Mouse (Mus musculus) embryo, embryonic 9.5 days (tissue): ENCODE measurements around the gene Fam193b.

Experiments
- DNase-seq: peaks from one replicate; pipeline ENCODE4 v3.0.0-alpha.2; 2017; ENCODE audit errors: extremely low spot score

The Fam193b gene

GRCm38 (mm10) chr13:55527834-55528772, 42.8 kb downstream of the Fam193b start:
- no peak for DNase-seq

- no peak for DNase-seq
Measured at GRCm38 (mm10) chr13:55527212-55527611, 43.7 kb downstream of the Fam193b start.

GRCm38 (mm10) chr13:55525733-55526553, 45.0 kb downstream of the Fam193b start:
- no peak for DNase-seq

- no peak for DNase-seq
Measured at GRCm38 (mm10) chr13:55523951-55524600, 46.8 kb downstream of the Fam193b start.

GRCm38 (mm10) chr13:55523278-55523677, 47.6 kb downstream of the Fam193b start:
- DNase-seq = peak; percentile 48

GRCm38 (mm10) chr13:55522730-55523129, 48.2 kb downstream of the Fam193b start:
- DNase-seq = no peak

GRCm38 (mm10) chr13:55519606-55520005, 51.3 kb downstream of the Fam193b start:
- no peak for DNase-seq

- peak; percentile 85 for DNase-seq
Measured at GRCm38 (mm10) chr13:55516955-55517354, 54.0 kb downstream of the Fam193b start.

GRCm38 (mm10) chr13:55513828-55514227, 57.1 kb downstream of the Fam193b start:
- no peak for DNase-seq

- peak; percentile 96 for DNase-seq
Measured at GRCm38 (mm10) chr13:55513111-55513748, 57.7 kb downstream of the Fam193b start, which contains the start of gene Pdlim7. TSS of gene Pdlim7 (minus strand) at chr13:55513676.

GRCm38 (mm10) chr13:55512379-55513031, 58.4 kb downstream of the Fam193b start:
- DNase-seq = peak; percentile 81

- peak; percentile 54 for DNase-seq
Measured at GRCm38 (mm10) chr13:55511492-55511861, 59.4 kb downstream of the Fam193b start.

- DNase-seq = peak; percentile 78
Measured at GRCm38 (mm10) chr13:55510668-55511491, 60.0 kb downstream of the Fam193b start.

GRCm38 (mm10) chr13:55510332-55510667, 60.6 kb downstream of the Fam193b start:
- DNase-seq = no peak

GRCm38 (mm10) chr13:55508531-55508930, 62.4 kb downstream of the Fam193b start:
- no peak for DNase-seq

- no peak for DNase-seq
Measured at GRCm38 (mm10) chr13:55507877-55508276, 63.0 kb downstream of the Fam193b start.

GRCm38 (mm10) chr13:55506697-55507096, 64.2 kb downstream of the Fam193b start:
- DNase-seq = no peak

GRCm38 (mm10) chr13:55505810-55506209, 65.1 kb downstream of the Fam193b start:
- DNase-seq = no peak

- no peak for DNase-seq
Measured at GRCm38 (mm10) chr13:55504390-55504789, 66.5 kb downstream of the Fam193b start.

- DNase-seq = no peak
Measured at GRCm38 (mm10) chr13:55502405-55502804, 68.5 kb downstream of the Fam193b start.
